Mouse (Mus musculus) ES-Bruce4 (cell line): ENCODE data around the gene Gm20683. TPM values are rescaled to one million over a fixed set of nuclear protein-coding genes. Genes with fewer than 3 reads are reported as not detected.

Experiments
- H3K27ac ChIP-seq: 2 replicates; pipeline ENCODE4 v1.5.1; 2012; ENCODE audit warnings: low read length, inconsistent platforms; ENCODE audit not compliant: insufficient read depth
- H3K27me3 ChIP-seq: 2 replicates; pipeline ENCODE4 v1.6.1; 2012; ENCODE audit warnings: mild to moderate bottlenecking, low read length, inconsistent platforms; ENCODE audit not compliant: control insufficient read depth, poor library complexity, insufficient read depth, severe bottlenecking
- H3K36me3 ChIP-seq: 2 replicates; pipeline ENCODE4 v1.6.1; 2012; ENCODE audit warnings: inconsistent platforms, mild to moderate bottlenecking, low read length, moderate library complexity; ENCODE audit not compliant: control insufficient read depth, poor library complexity, insufficient read depth, severe bottlenecking
- H3K4me1 ChIP-seq: one replicate; pipeline ENCODE4 v1.8.1; 2011; ENCODE audit warnings: low read length; ENCODE audit not compliant: control insufficient read depth, insufficient read depth
- H3K4me3 ChIP-seq: 2 replicates; pipeline ENCODE4 v1.5.1; 2011; ENCODE audit warnings: low read depth, mild to moderate bottlenecking, low read length
- H3K9ac ChIP-seq: 2 replicates; pipeline ENCODE4 v1.6.1; 2012; ENCODE audit warnings: low read depth, mild to moderate bottlenecking, inconsistent platforms; ENCODE audit not compliant: poor library complexity, severe bottlenecking
- H3K9me3 ChIP-seq: replicated peaks from 2 replicates; pipeline ENCODE4 v1.6.1; 2012; ENCODE audit warnings: mild to moderate bottlenecking, low read length, inconsistent platforms; ENCODE audit not compliant: control insufficient read depth, poor library complexity, insufficient read depth, severe bottlenecking
- CTCF ChIP-seq: IDR thresholded peaks from one replicate; pipeline ENCODE4 v1.8.1; 2011; ENCODE audit warnings: low read depth, low read length
- EP300 ChIP-seq: IDR thresholded peaks from 2 replicates; pipeline ENCODE4 v1.6.1; 2011; ENCODE audit warnings: low read depth, low read length; ENCODE audit not compliant: insufficient read depth
- POLR2A ChIP-seq: IDR thresholded peaks from one replicate; pipeline ENCODE4 v1.8.1; 2011; ENCODE audit warnings: low read length; ENCODE audit not compliant: insufficient read depth
- polyA plus RNA-seq: library from polyadenylated mRNA; stranded (reverse); fragments of >200 nt; gene quantifications from 2 replicates; pipeline ENCODE4 v1.2.4, GENCODE M21; 2011; ENCODE audit warnings: low read depth; ENCODE audit not compliant: missing spikeins, insufficient read depth, insufficient read length

Gene Gm20683
- polyA plus RNA-seq, 1 experiment: 1.4 TPM

GRCm38 (mm10) chr17:25824362-25825142, 17.0 kb downstream of the Gm20683 start:
- Histone ChIP-seq H3K4me3 (peak overlapping the region; percentile 93), H3K27ac (no peak overlapping the region), H3K9me3 (no peaks in the 10 kb centered on the region), H3K9ac (0 out of 2 replicates have a peak overlapping the region, but pooled peaks have one; percentile 60), H3K4me1 (no peaks in the 10 kb centered on the region), H3K27me3 (no peaks in the 10 kb centered on the region), H3K36me3 (no peaks in the 10 kb centered on the region; the same call in 1 of the 2 replicates)
- no peak for TF ChIP-seq CTCF
- no peak for TF ChIP-seq EP300
- no peak for TF ChIP-seq POLR2A

GRCm38 (mm10) chr17:25823452-25823851, 18.1 kb downstream of the Gm20683 start, which contains the start of gene Wdr24:
Gene Wdr24, plus strand, starts transcription at chr17:25823627.
- peak within 1 kb of the TSS; percentile 60 for H3K9ac ChIP-seq
- no peaks in the 10 kb centered on the region; the same call in 1 of the 2 replicates for H3K36me3 ChIP-seq
- H3K27me3 ChIP-seq: no peaks in the 10 kb centered on the region
- no peaks in the 10 kb centered on the region for H3K9me3 ChIP-seq
- H3K27ac ChIP-seq: no peak within 1 kb of the TSS
- H3K4me3 ChIP-seq: peak within 1 kb of the TSS; percentile 93
- H3K4me1 ChIP-seq: no peaks in the 10 kb centered on the region
- TF ChIP-seq EP300 (no peak), CTCF (no peak), POLR2A (no peak)

DNA sequence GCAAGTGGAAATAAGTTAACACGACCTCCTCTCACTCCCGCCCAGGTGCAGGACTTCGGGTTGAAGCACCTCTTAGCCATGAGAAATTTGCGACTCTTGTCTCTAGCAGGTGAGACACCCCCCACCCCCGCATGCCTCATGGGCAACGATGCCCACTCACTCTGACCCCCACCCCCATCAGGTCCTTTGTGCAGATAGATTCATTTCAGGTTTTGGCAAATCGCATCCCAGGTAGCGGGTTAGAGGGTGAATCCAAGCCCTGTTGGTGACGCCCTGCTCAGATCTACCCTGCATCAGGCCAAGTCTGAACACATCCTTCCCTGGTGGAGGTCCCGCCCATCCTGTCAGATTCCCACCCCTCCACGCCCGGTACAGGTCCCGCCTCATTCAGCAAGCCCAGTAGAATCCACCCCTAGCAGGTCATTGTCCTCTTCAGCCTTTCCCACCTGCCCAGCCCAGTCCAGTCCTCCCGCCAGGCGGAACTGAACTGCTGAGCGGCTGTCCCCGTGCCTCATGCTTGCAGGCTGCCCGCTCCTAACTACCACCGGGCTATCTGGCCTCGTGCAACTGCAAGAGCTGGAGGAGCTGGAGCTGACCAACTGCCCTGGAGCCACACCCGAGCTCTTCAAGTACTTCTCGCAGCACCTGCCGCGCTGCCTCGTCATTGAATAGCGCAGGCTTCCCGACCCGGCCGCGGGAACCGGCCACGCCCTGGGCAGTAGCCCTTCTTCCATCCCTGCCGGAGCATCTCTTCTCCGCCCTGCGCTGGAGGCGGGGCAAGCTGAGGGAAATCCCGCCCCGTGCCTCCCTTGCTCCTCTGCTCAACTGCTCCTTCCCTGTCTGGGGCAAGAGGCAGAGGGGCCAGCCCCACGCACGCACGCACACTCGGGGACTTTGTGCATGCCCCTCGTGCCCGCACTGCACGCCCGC, 22.4 kb downstream of the Gm20683 start:
- TF ChIP-seq CTCF: no peak
- TF ChIP-seq POLR2A: peak; percentile 12
- TF ChIP-seq EP300: no peak
- Histone ChIP-seq H3K36me3 (no peaks in the 10 kb centered on the region), H3K4me1 (no peaks in the 10 kb centered on the region), H3K27me3 (no peaks in the 10 kb centered on the region), H3K4me3 (peak overlapping the region; percentile 59), H3K9me3 (no peaks in the 10 kb centered on the region), H3K27ac (no peak overlapping the region), H3K9ac (peak overlapping the region; percentile 42; the same call in 1 of the 2 replicates)

DNA sequence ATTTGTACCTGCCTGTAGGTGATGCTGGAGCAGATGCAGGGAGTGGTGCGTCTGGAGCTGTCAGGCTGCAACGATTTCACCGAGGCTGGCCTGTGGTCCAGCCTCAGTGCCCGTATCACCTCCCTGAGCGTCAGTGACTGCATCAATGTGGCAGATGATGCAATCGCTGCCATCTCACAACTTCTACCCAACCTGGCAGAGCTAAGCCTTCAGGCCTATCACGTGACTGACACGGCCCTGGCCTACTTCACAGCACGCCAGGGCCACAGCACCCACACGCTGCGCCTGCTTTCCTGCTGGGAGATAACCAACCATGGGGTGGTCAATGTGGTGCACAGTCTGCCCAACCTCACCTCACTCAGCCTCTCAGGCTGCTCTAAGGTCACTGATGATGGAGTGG, 23.9 kb downstream of the Gm20683 start:
- no peak overlapping the region for H3K27ac ChIP-seq
- H3K9me3 ChIP-seq: no peaks in the 10 kb centered on the region
- H3K4me1 ChIP-seq: no peaks in the 10 kb centered on the region
- no peak for TF ChIP-seq CTCF
- no peak for TF ChIP-seq POLR2A
- TF ChIP-seq EP300: no peak
- no peak overlapping the region for H3K4me3 ChIP-seq
- H3K27me3 ChIP-seq: no peaks in the 10 kb centered on the region
- H3K9ac ChIP-seq: no peak overlapping the region
- H3K36me3 ChIP-seq: no peaks in the 10 kb centered on the region

DNA sequence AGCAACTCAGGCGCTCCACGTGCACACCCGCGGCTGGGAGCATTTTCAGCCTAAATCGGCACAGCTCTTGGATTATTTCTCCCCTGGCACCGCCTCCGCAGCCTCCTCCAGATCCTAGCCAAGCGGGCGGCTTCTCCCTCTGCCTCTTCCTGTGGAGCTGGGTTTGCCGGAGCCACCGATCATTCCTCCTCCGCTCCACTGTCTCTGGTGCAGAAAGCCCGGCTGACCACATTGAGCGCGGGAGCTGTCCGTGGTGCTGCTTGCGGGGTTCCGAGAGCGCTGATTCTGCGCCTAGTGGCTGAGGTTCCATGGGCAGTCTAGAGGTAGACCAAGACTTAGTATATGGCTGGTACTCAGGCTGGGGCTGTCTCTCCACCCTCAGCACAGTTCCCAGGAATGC, 28.1 kb downstream of the Gm20683 start:
- Histone ChIP-seq H3K4me1 (no peaks in the 10 kb centered on the region), H3K9me3 (no peaks in the 10 kb centered on the region), H3K36me3 (no peaks in the 10 kb centered on the region), H3K27me3 (no peaks in the 10 kb centered on the region), H3K9ac (no peak overlapping the region), H3K27ac (no peak overlapping the region), H3K4me3 (no peak overlapping the region)
- TF ChIP-seq EP300 (no peak), CTCF (peak; percentile 40)

- no peak overlapping the region for H3K27ac ChIP-seq
- H3K36me3 ChIP-seq: no peaks in the 10 kb centered on the region
- H3K4me1 ChIP-seq: no peaks in the 10 kb centered on the region
- no peaks in the 10 kb centered on the region for H3K27me3 ChIP-seq
- TF ChIP-seq EP300 (no peak), CTCF (no peak)
- no peak overlapping the region for H3K9ac ChIP-seq
- H3K9me3 ChIP-seq: no peaks in the 10 kb centered on the region
- H3K4me3 ChIP-seq: no peak overlapping the region
These were observed 30.7 kb downstream of the Gm20683 start for GRCm38 (mm10) chr17:25810890-25811289.
